Mouse (Mus musculus) right cerebral cortex, postnatal 4 days (tissue): ENCODE measurements around the gene Trpc4ap.

Source experiments
- DNase-seq: peaks from one replicate; pipeline ENCODE4 v3.0.0-alpha.2; 2022

Trpc4ap gene

DNA sequence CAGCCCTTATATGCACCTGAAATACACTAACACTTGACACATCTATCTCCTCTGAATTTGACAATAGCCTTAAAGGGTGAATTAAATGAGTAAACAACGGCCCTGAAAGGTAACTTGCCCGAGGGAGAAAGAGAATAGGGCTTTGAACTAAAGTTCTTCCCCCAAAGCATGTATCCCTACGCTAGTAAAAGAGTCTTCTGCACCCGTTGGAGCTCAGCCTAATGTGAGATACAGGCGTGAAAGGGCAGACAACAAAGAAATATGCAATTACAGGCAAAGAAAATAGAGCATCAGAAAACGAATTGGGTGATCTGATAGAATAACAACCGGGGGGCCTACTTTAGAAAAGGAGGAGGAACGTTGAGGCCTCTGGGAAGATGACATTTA is 855 bp downstream of the Trpc4ap start:
- no peak for DNase-seq

DNA sequence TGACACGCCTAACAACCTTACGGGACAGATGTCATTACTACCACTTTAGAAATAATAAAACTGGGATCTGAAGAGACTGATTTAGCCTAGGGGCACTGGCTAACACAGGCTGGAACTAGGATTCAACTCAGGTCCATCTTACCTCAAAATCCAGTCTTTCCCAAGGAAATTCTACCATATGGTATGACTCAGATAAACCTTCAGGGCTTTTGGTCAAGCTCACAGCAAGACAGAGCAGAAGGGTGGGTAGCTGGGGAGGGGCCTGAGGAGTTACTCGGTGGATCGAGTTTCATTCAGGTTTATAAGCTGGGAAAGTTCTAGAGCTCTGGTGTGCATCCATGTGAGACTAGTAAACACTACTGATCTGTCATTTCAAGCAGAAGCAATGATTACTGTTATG is 3.0 kb downstream of the Trpc4ap start:
- no peak for DNase-seq

DNA sequence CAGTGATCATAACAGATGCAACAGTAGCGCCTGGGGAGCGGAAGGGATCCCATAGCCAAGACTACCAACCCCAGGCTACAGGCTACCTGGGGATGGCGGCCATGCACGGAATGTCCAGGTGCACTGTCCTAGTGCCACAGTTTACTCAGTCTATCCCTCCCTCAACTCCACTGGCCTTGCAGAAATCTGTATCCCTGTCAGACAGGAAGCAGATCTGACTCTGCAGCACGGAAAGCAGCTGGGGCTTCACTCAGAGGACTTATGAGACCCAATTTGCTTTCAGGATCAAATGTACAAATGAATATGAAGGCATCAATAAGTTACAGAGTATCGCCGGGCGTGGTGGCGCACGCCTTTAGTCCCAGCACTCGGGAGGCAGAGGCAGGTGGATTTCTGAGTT is 4.4 kb downstream of the Trpc4ap start:
- no peak for DNase-seq

DNA sequence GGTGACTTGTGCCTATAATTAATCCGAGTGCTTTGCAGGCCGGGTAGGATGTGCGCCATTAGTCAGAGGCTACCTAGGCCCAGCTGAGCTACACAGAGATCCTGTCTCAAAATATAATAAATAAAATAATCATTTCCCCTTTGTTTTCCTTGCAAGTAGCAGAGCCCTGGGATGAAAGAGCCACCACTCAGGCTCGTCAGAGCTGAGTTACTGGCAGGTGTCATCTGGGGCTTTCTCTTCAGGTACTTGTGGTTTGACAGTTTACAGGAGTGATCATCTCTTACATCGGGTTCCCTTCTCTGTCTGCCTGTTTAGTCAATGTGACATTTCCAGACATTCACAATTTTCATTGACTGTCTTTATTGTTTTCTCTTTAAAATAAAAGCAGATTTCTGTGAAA is 5.6 kb downstream of the Trpc4ap start:
- no peak for DNase-seq

DNA sequence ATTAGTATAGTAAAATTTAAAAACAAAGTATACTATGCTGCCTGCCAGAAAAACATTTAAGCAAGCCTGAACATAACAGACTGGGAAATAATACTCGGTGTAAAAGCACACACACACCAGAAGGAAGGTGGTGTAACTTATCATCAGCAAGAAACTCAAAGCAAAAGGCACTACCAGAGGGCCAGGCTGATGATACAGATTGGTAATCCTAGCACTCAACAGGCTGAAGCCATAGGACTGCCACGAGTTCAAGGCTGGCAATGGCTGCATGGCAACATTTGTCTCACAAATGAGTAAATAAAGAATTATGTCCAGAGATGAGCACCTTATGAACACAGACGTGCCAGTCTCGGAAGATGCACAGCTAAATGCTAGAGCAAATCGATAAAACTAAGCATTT is 8.4 kb downstream of the Trpc4ap start:
- no peak for DNase-seq

DNA sequence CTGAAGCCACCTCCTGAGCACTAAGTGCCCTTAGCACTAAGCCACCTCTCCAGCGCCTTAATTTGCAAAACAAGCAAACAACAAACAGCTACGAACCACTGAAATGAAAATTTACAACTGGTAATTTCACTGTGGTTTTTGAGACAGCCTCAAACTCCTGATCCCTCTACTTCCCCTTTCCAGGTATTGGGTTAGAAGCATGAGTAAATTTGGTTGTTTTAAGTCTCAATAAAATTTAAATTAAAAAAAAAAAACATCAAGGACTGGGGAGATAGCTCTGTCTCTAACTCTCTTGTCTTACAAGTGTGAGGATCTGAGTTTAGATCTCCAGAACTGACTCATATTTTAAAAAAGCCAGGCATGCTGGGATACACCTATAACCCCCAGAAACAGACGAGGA is 9.0 kb downstream of the Trpc4ap start:
- no peak for DNase-seq

DNA sequence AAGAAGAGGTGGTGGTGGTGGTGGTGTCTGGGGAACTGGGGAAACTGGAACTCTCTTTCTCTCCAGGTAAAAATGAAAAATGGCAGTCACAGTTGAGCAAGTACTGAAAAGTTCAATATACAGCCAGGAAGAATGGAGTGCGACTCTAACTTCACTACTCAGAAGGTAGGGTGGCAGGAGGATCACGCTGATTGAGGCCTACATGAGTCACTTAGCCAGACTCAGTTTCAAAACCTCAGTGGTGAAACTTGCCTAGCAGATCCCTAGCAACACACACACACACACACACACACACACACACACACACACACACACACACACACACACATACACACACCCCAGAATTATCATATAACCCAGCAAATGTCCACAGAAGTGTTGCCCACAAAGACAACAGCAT is 10.3 kb downstream of the Trpc4ap start:
- no peak for DNase-seq

DNA sequence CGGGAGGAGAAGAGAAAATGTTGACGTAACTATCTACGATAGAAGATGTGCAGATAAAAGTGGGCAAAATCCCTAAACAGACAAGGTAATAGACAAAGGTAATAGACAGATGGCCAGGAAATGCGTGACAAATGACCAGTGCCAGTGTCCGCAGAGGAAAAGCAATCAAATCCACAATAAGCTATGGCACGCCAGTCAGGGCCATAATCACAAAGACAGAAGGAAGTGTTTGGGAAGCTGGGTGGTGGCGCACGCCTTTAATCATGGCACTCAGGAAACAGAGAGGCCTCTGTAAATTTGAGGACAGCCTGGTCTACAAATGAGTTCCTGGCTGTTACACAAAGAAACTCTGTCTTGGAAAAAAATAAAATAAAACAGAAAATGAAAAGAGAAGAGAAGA is 11.0 kb downstream of the Trpc4ap start:
- DNase-seq: no peak

DNA sequence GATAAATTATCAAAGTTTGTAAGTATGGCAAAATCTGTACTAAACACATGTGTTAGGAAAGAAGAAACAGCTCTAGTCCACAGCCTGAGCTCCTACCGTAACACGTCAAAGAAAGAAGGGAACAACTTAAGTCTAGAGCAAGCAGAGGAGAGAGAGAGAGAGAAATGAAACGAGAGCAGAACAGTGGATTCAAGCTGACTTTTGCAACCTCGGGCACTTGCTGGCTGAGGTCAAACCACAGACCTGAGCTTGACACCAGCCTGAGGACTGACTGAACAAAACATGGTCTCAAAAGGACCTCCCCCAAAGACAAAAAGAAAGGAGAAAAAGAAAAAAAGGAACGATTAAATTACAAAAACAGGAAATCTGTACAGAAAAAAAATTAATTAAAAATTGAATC is 11.6 kb downstream of the Trpc4ap start:
- no peak for DNase-seq

DNA sequence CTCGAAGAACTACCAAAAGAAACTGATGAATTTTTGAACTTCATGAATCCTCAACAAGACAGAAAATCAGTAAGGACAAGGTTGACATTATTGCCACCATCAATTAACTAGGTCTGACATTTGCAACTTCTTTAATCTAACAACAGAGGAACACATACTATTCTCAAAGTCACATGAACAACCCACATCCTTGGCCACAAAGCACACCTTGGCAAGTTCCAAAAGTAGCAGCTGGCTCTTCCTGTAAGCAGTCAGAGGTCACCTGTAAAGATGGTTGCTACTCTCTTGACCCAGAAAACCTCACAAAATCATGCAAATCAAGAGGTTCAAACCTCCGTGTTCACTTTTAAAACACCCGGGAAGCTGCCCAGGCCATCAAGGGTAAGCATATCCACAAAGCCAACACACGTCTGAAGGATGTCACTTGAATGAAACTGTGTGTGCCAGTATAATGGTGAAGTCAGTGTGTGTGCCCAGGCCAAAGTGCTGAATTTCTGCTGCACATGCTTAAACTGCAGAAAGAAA is 12.5 kb downstream of the Trpc4ap start:
- DNase-seq: no peak

DNA sequence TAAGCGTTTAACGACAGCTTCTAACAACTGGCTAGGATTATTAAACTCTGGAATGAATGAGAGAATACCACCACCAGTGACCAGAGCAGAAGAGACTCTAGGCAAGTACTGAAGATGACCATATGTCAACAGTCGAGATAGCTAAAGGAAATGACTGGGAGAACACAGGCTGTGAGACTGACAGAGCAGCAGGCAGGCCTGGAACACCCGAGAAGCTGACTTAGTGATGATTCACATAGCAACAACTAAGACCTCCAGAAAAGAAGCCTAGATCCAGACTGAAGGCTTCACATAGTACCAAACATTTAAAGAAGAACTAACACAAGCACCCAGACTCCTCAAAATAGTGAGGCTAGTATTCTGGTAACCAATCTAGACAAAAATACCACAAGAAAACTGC is 17.1 kb downstream of the Trpc4ap start:
- DNase-seq: no peak

DNA sequence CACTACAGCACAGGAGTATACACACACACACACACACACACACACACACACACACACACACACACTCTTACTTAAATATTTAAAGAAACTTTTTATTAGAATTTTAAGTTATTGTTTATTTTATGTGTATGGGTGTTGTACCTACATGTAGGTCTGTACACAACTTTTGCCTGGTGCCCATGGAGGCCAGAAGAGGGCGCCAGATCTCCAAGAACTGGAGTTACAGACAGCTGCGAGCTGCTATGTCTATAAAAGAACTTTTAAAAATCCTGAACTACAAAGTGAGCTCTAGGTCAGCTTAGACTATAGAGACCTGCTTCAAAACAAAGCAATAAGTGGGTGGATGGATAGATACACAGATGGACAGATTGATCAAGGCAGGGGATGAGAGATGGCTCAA is 18.6 kb downstream of the Trpc4ap start:
- DNase-seq: peak; percentile 64

DNA sequence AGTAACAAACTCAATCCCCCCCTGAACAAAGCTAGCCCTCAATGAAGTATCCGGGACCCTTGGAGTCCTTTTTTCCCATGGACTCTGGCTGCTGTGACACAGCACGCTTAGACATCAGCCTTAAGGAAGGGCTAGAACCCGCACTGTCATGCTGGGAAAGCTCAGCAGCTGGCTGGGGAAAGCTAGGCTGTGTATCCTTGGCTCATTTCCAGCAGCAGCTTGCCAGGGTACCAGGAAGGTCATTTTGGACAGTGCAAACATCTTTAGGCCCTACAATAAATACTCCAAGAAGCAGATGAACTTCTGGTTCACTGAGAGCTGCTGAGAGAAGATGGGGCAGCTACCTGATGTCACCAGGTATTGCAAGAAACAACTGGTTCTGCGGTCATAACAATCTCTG is 20.9 kb downstream of the Trpc4ap start:
- DNase-seq: no peak

DNA sequence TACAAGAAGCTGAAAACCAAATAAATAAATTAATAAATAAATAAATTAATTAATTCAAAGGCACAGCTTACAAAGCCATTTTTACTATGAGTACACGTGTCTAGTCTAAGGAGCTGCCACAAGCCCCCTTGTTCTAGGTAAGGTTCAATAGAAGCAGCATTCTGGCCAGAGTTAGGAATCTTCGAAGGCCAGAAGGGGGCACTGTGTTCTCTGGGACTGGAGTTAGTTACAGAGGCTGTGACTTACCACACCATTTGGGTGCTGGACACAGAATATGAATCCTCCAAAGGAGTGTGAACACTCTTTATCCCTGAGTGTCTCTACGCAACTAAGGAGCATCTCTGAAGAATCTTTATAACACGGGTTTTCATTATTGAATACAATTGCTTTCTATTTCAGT is 23.7 kb downstream of the Trpc4ap start:
- DNase-seq: no peak

DNA sequence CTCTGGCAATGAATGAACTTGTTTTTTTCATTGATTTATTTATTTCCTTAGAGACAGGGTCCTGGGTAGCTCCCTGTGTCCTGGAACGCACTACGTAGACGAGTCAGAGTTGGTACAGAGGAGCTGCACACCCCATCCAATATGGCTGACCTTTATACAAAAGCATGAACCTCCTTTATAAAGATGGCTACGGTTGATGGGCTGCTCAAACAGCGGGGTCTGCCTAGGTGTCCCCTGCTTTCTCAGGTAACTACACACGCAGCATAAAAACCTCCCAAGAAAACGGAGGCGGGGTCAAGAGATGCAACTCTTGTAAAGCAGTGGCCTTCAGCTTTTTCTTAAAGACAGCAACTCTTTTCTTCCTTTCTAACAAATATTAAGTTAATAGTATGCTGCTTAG is 24.3 kb downstream of the Trpc4ap start:
- DNase-seq: no peak

DNA sequence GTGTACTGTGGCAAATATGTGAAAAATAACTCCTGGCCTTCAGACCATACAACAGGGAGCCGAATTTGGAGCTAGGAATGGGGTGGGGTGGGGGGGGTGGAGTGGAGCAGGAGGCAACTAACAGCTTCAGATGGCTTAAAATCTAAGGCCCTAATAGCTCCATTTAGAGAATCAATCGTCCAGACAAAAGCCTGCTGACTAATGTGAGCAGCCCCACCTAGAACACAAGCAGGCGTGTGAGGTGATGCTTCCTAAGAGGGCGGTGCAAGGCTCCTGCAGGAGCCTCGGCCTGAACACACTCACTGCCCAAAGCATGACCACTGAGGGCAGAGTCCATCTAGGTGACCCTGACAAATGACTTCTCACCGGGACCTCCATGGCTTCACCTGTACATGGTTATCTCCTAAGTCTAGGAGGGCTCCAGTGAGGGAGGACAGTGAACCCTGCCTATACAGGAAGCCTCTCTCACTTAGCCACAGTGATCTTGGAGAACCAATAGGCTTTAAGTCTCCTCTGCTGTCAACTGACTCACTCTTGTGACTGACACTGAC is 28.2 kb downstream of the Trpc4ap start:
- DNase-seq: no peak

DNA sequence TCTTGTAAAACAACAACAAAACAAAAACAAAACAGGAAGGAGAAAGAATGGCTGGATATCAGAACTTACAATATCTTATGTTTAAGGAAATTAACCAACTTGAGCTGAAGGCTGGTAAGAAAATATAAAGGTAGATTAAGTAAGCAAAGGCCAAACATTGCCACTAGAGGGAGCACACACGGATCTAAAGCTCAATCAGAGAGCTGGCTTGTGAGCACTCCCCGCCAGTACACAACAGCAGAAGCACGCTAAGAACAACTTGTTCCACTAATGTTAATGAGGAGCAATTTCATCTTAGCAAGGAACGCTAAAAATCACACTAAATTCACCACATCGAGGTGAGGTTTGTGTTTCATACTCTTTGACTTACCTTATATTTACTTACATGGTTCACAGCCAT is 29.1 kb downstream of the Trpc4ap start:
- peak; percentile 54 for DNase-seq

DNA sequence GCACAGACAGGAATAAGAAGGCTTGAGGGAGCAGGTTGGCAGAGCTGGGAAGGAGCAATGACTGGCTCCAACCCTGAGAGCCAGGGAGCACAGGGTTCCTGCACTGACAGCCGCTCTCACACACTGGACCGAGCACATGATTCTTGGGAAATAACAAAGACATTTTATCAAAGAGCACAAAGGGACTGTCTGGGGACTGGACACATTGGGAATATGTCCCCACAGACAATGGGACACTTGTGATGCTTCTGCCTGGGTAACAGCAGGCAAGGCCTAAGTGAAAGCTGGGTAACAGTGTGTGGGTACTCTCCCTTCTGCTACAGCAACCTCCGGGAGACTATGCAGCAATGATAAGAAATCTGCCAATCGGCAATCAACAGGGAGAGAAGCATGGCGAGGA is 29.8 kb downstream of the Trpc4ap start:
- DNase-seq: no peak

DNA sequence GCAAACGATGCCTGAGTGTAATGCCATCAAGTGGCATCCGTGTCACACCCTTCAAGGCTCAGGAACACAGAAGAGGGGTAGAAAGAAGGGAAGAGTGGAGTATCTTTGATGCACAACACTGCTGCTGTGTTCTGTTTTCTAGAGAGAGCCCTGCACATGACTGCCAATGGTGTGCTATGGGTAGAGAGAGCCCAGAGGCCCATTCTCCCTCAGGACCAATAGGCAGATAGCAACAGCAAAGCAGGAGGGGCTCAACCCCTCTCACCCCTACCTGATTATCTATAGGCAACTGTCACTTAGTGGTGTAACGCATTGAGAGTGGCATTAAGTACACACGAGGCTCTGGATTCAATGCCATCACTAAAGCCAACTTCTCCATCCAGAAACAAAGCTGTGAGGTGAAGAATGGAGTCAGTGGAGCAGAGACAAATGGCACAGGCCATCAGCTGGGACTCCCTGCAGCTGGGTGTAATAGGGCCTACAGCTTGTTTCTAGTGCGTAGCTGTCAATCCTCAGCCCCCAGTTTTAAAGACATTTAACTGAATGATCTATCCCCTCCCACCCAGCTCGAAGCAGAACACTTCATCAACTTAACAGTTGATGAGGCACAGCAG is 36.3 kb downstream of the Trpc4ap start:
- no peak for DNase-seq

DNA sequence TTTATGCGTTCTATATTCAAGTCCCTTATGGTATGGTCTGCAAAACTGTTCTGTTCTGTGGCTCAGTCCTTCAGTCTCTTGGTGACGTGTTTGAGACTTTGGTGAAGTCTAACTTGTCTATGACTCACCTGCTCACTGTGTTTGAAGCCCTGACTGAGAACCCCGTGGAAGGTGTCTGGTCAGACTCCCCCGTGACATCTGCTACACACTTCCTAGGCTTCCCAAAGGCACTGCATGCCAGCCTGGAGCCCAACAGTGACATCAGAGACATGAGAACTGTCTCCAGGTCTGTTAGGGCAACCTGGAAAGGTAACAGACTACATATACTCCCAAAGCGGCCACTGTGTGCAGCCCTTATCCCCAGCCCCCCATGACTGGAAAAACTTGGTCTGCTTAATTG is 39.6 kb downstream of the Trpc4ap start:
- DNase-seq: no peak

DNA sequence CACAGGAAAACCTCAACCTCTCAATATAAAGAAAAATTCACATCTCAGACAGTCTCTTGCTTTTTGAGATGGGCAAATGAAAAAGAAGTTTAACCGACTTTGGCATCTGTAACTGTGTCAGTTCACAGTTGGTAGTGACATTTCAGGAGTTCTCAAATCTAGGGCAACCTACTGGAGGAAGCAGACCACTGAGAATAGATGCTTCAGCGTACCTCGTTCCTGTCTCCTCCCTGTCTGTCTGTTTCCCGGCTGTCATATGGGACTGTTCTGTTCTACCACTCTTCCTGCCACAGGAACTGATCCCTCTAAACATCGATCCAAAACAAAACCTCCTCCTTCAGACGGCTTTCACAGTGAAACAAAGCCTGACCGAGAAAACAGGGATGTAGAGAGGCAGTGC is 46.4 kb downstream of the Trpc4ap start:
- no peak for DNase-seq

DNA sequence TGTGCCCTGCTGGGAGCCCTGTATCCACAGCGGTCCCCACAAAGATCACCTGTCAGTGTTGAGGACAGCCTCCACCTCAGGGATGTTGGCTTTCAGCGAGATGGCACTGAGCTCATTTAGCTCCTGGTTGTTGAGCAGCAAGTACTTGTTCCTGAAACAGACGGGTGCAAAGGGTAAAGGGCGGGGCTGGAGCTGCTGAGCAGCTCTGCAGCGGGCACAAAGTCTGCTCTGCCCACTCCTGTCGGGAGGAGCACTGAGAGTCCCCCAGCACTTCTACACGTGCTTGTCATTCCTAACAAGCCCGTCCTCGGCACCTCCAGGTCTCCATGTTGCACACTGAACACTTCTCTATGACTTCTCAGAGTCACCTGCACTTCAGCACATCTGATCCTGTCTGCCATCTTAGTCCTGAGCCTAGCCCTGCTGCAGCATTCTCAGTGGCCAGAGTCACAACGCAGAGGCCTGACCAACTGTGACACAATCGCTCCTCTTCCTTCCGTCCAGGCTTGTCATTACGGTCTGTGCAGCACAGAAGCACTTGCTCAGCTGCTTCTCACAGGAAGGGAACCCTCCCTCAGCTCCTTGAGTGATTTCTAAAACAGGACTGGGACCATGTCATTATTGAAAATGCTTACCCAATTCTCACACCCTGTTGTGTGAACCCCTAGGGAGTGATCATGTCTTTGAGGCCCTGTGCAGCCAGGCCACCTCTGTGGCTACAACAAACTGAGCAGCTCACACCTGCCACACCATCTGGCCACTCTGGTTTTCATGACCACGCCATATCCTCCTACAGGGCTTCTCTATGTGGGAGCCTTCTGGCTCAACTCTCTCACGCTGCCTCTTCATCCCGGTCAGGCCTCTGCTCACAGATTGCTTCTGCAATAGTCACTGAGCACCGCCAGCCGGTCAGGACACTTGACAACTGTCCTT is 50.4 kb downstream of the Trpc4ap start:
- no peak for DNase-seq

DNA sequence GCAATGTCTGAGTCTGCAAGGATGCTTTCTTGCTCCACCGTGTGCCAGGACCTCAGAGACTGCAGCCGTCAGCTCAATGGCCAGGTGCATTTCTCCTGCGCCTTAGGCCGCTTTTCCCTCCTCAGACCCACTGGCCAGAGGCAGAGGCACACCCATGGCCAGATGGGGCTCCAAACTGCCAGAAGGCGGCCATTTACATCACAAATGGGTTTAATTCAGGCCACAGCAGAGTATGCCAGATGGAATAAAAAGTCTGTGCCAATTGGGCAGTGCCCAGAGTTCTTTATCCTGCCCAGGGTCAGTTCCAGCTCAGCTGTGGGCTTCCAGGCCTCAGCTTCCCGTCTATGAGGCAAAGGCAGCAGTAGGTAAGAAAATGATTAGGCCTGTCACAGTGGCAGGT is 51.5 kb downstream of the Trpc4ap start:
- DNase-seq: no peak

DNA sequence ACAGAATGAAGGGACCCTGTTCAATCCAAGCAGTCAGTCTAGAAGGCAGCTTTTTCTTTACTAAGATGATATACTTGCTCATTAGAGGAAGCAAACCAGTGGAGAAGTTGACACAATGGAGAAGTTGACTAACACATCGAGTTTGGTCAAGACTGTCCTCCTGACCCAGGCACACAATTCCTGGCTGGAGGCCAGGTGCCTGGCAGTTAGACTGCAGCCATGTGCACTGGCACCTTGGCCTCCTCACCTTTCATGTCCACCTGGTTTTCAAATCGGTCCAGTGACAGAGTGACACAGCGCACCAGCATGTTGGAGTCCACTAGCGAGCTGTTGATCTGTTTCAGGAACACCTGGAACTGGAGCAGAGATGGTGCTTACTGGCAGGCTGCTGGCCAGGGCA is 54.8 kb downstream of the Trpc4ap start:
- DNase-seq: no peak
